Mouse (Mus musculus) intestine, embryonic 15.5 days (tissue): ENCODE results near the gene Otof. TPM values are rescaled to one million over a fixed set of nuclear protein-coding genes. Genes with fewer than 3 reads are reported as not detected.
A peak's percentile ranks its signal among the peaks of the same experiment; 100 is the strongest.

Source experiments
- ATAC-seq: fragments of 200-750 bp; cut with Nextera tagmentation; 2 replicates; pipeline ENCODE4 v1.8.0; 2017; ENCODE audit warnings: moderate TSS enrichment, moderate library complexity
- H3K27ac ChIP-seq: fragments of 300-500 bp; sonication (generic); 2 replicates; pipeline ENCODE4 v1.5.1; 2015; ENCODE audit warnings: mild to moderate bottlenecking, inconsistent platforms
- H3K27me3 ChIP-seq: fragments of 300-500 bp; sonication (generic); replicated peaks from 2 replicates; pipeline ENCODE4 v1.6.1; 2015; ENCODE audit warnings: inconsistent platforms
- H3K36me3 ChIP-seq: fragments of 300-500 bp; sonication (generic); 2 replicates; pipeline ENCODE4 v1.6.1; 2015; ENCODE audit warnings: inconsistent platforms
- H3K4me1 ChIP-seq: fragments of 300-500 bp; sonication (generic); replicated peaks from 2 replicates; pipeline ENCODE4 v1.6.1; 2015; ENCODE audit warnings: inconsistent platforms
- H3K4me2 ChIP-seq: fragments of 300-500 bp; sonication (generic); replicated peaks from 2 replicates; pipeline ENCODE4 v1.6.1; 2015; ENCODE audit warnings: mild to moderate bottlenecking, inconsistent platforms
- H3K4me3 ChIP-seq: fragments of 300-500 bp; sonication (generic); replicated peaks from 2 replicates; pipeline ENCODE4 v1.5.1; 2015; ENCODE audit warnings: inconsistent platforms
- H3K9ac ChIP-seq: fragments of 300-500 bp; sonication (generic); 2 replicates; pipeline ENCODE4 v1.6.1; 2015; ENCODE audit warnings: inconsistent platforms
- H3K9me3 ChIP-seq: fragments of 300-500 bp; sonication (generic); 2 replicates; pipeline ENCODE4 v1.6.1; 2016; ENCODE audit warnings: inconsistent platforms
- WGBS: fragments of 180-500 bp; shearing (Covaris S2); methylation state at CpG from one replicate; pipeline ENCODE4 v1.1.7; 2015; 5-methylcytosine and 5-hydroxymethylcytosine counted together
- polyA plus RNA-seq: library from polyadenylated mRNA; unstranded; fragments of >200 nt; fragmentation: Nextera tagmentation; extraction: Ambion mirVana; gene quantifications from 2 replicates; pipeline ENCODE4 v1.2.1, GENCODE M21; 2015

Otof gene
- polyA plus RNA-seq, 1 experiment from 2014 or later, result 0.84 TPM

DNA sequence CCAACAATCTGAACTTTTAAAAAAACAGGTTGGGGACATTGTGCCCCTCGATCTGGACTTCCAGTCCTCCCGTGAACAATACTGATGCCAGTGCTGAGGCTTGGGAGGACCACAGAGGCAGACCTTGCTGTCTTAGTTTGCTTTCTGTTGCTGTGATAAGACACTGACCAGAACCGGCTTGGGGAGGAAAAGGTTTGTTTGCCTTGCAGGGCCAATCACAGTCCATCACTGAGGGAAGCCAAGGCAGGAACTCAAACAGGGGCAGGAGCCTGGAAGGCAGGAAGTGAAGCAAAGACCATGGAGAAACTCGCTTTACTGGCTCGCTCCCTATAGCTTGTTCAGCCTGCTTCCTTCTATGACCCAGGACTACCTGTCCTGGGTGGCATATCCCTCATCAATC, 10.4 kb upstream of the Otof start:
- H3K27me3 ChIP-seq, result no peaks in the 10 kb centered on the region
- no peak overlapping the region for H3K9ac ChIP-seq
- no peaks in the 10 kb centered on the region for H3K36me3 ChIP-seq
- H3K9me3 ChIP-seq, result no peaks in the 10 kb centered on the region
- 45% methylated on average over 5 of the region's 5 CpGs for WGBS
- H3K4me2 ChIP-seq, result no peak overlapping the region
- no peak for ATAC-seq
- H3K4me3 ChIP-seq, result no peak overlapping the region
- H3K27ac ChIP-seq, result no peak overlapping the region
- no peaks in the 10 kb centered on the region for H3K4me1 ChIP-seq

GRCm38 (mm10) chr5:30470454-30470853, 8.7 kb upstream of the Otof start:
- peaks cover 6% of the 10 kb centered on the region; the same call in 1 of the 2 replicates for H3K4me1 ChIP-seq
- 57% methylated on average over 6 of the region's 6 CpGs for WGBS
- peaks cover 6% of the 10 kb centered on the region for H3K27me3 ChIP-seq
- no peaks in the 10 kb centered on the region for H3K9me3 ChIP-seq
- no peak for ATAC-seq
- H3K4me2 ChIP-seq, result no peak overlapping the region
- H3K36me3 ChIP-seq, result no peaks in the 10 kb centered on the region
- H3K4me3 ChIP-seq, result no peak overlapping the region
- no peak overlapping the region for H3K9ac ChIP-seq
- no peak overlapping the region for H3K27ac ChIP-seq

DNA sequence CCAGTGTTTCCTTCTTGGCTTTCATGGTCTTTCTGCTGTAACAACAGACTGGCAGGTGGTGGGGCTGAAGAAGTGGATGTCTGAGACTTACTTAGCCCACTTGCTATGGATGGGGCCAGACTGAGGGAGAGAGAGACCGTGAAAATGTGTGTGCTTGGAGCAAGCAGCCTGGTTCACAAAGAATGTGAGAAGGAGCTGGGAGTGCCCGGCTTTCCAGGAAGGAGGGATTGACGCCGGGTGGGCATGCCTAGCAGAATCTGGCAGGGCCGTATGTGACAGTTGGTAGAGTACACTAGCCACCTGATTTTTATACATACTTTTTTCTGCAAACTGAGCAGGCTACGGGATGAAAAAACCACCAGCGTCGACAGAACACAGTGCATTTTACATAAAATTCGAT, 4.6 kb upstream of the Otof start:
- Histone ChIP-seq H3K4me2 (peak overlapping the region; percentile 54), H3K4me1 (peaks cover 16% of the 10 kb centered on the region; the same call in 1 of the 2 replicates), H3K36me3 (no peaks in the 10 kb centered on the region), H3K27ac (no peak overlapping the region), H3K9ac (no peak overlapping the region), H3K27me3 (peaks cover 11% of the 10 kb centered on the region), H3K9me3 (no peaks in the 10 kb centered on the region), H3K4me3 (peak overlapping the region; percentile 19; the same call in 1 of the 2 replicates)
- no peak for ATAC-seq
- WGBS, result 36% methylated on average over 9 of the region's 9 CpGs

- no peaks in the 10 kb centered on the region for H3K36me3 ChIP-seq
- peak within 1 kb of the TSS; percentile 54 for H3K4me2 ChIP-seq
- 13% methylated on average over 21 of the region's 21 CpGs for WGBS
- ATAC-seq, result 0 out of 2 replicates have a peak, but pooled peaks have one; percentile 31
- no peaks in the 10 kb centered on the region for H3K9me3 ChIP-seq
- H3K27me3 ChIP-seq, result peaks cover 11% of the 10 kb centered on the region
- H3K27ac ChIP-seq, result no peak within 1 kb of the TSS
- H3K9ac ChIP-seq, result no peak within 1 kb of the TSS
- peak within 1 kb of the TSS; percentile 19; the same call in 1 of the 2 replicates for H3K4me3 ChIP-seq
- peaks cover 16% of the 10 kb centered on the region; the same call in 1 of the 2 replicates for H3K4me1 ChIP-seq
Observed at GRCm38 (mm10) chr5:30465861-30466260, 4.1 kb upstream of the Otof start, which contains the start of gene 1700001C02Rik. TSS of gene 1700001C02Rik (plus strand) at chr5:30466047.

DNA sequence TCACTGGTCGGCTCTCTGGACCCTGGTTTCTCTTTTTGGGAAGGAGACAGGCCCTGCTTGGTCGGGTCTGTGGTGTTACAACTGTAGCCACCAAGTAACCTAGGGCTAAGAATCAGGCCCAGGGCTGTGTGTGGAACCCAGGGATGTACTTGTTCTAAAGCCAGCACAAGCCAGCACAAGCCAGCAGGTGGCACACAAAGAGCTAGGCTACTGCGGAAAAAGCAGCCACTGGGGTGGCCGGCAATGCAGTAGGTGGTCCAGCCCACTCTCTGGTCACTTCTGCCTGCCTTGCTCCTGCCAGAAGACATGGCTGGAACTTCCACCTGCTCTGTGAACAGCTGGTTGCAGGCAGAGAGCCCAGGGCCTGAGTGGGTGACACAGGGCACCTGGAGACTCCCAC, 1.6 kb downstream of the Otof start:
- no peaks in the 10 kb centered on the region for H3K9me3 ChIP-seq
- no peak overlapping the region for H3K4me2 ChIP-seq
- ATAC-seq, result no peak
- no peaks in the 10 kb centered on the region for H3K36me3 ChIP-seq
- 0 out of 2 replicates have a peak, but pooled peaks cover 4% of the 10 kb centered on the region for H3K27me3 ChIP-seq
- H3K4me3 ChIP-seq, result no peak overlapping the region
- H3K9ac ChIP-seq, result no peak overlapping the region
- H3K4me1 ChIP-seq, result peaks cover 10% of the 10 kb centered on the region; the same call in 1 of the 2 replicates
- 49% methylated on average over 4 of the region's 4 CpGs for WGBS
- H3K27ac ChIP-seq, result no peak overlapping the region

DNA sequence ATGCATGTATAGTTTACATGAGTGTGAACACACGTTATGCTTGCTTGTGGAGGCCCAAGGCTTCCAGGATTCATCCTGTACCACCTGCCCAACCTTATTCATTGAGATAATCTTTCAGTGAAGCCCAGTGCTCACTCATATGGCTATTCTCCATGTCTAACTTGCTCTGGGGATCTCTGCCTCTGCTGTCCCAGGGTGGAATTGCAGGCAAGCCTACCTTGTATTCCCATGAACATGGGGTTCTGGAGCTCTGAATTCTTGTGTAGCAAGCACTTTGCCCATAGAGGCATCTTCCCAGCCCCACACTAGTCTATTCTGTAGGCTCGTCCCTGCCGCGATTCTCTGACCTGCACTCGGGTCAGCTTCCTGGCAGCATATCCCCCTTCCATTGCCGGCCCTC, 5.7 kb downstream of the Otof start:
- Histone ChIP-seq H3K9me3 (no peaks in the 10 kb centered on the region), H3K4me3 (no peak overlapping the region), H3K4me1 (no peaks in the 10 kb centered on the region), H3K9ac (no peak overlapping the region), H3K36me3 (no peaks in the 10 kb centered on the region), H3K27me3 (no peaks in the 10 kb centered on the region), H3K4me2 (no peak overlapping the region), H3K27ac (no peak overlapping the region)
- 40% methylated on average over 6 of the region's 6 CpGs for WGBS
- ATAC-seq, result no peak

GRCm38 (mm10) chr5:30444327-30444895, 17.3 kb downstream of the Otof start:
- Histone ChIP-seq H3K4me2 (no peak overlapping the region), H3K9me3 (no peaks in the 10 kb centered on the region), H3K4me1 (no peaks in the 10 kb centered on the region), H3K27ac (no peak overlapping the region), H3K4me3 (no peak overlapping the region), H3K27me3 (no peaks in the 10 kb centered on the region), H3K9ac (no peak overlapping the region), H3K36me3 (no peaks in the 10 kb centered on the region)
- 74% methylated on average over 13 of the region's 13 CpGs for WGBS
- no peak for ATAC-seq

GRCm38 (mm10) chr5:30442196-30442595, 19.5 kb downstream of the Otof start:
- Histone ChIP-seq H3K4me1 (no peaks in the 10 kb centered on the region), H3K9me3 (no peaks in the 10 kb centered on the region), H3K27ac (no peak overlapping the region), H3K27me3 (no peaks in the 10 kb centered on the region), H3K4me2 (no peak overlapping the region), H3K9ac (no peak overlapping the region), H3K36me3 (no peaks in the 10 kb centered on the region), H3K4me3 (no peak overlapping the region)
- 68% methylated on average over 5 of the region's 5 CpGs for WGBS
- ATAC-seq, result no peak

DNA sequence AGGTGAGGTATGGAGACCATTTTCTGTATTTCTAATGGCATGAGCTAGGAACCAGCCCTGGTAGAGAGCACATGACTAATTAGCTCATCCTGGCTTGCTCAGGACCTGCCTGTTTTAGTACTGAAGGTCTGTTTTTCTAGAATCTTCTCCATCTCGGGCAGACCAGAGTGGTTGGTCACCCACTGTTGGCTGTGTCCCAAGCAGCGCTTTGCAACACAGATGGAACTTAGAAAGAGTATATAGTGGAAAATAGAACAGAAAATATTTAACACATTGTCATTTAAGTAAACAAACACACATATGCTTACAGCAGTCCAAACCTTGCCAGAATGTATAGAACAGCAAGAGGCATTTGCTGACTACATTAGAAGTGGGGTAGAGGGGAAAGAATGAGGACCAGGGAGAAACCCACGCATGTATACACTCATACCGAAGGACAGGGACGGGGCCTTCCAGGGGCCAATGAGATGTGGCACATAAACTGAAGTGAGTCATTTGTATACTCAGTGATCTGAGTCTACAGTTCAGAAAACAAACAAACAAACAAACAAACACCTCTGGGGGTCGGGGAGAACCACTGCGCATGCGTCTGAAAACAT, 21.3 kb downstream of the Otof start:
- Histone ChIP-seq H3K9me3 (no peaks in the 10 kb centered on the region), H3K4me2 (no peak overlapping the region), H3K36me3 (no peaks in the 10 kb centered on the region), H3K9ac (no peak overlapping the region), H3K4me1 (no peaks in the 10 kb centered on the region), H3K27me3 (no peaks in the 10 kb centered on the region), H3K4me3 (no peak overlapping the region), H3K27ac (no peak overlapping the region)
- ATAC-seq, result no peak
- 79% methylated on average over 8 of the region's 8 CpGs for WGBS

GRCm38 (mm10) chr5:30438931-30439330, 22.8 kb downstream of the Otof start:
- ATAC-seq, result no peak
- H3K36me3 ChIP-seq, result no peaks in the 10 kb centered on the region

GRCm38 (mm10) chr5:30427406-30427805, 34.3 kb downstream of the Otof start:
- Histone ChIP-seq H3K9me3 (no peaks in the 10 kb centered on the region), H3K9ac (no peak overlapping the region), H3K27ac (no peak overlapping the region), H3K4me1 (0 out of 2 replicates have a peak, but pooled peaks cover 4% of the 10 kb centered on the region), H3K27me3 (no peaks in the 10 kb centered on the region), H3K4me2 (no peak overlapping the region), H3K4me3 (no peak overlapping the region), H3K36me3 (no peaks in the 10 kb centered on the region)
- 87% methylated on average over 6 of the region's 6 CpGs for WGBS
- no peak for ATAC-seq

More at GRCm38 (mm10) chr5:30438931-30439330, 22.8 kb downstream of the Otof start:
- Histone ChIP-seq H3K27me3 (no peaks in the 10 kb centered on the region), H3K9me3 (no peaks in the 10 kb centered on the region), H3K4me3 (no peak overlapping the region), H3K27ac (no peak overlapping the region), H3K4me1 (peaks cover under 1% of the 10 kb centered on the region; the same call in 1 of the 2 replicates), H3K9ac (no peak overlapping the region), H3K4me2 (no peak overlapping the region)
- 55% methylated on average over 2 of the region's 2 CpGs for WGBS

- Histone ChIP-seq H3K9me3 (no peaks in the 10 kb centered on the region), H3K27me3 (no peaks in the 10 kb centered on the region), H3K4me3 (no peak overlapping the region), H3K9ac (no peak overlapping the region), H3K4me2 (no peak overlapping the region), H3K4me1 (0 out of 2 replicates have a peak, but pooled peaks cover 4% of the 10 kb centered on the region), H3K36me3 (no peaks in the 10 kb centered on the region), H3K27ac (no peak overlapping the region)
- 21% methylated on average over 8 of the region's 8 CpGs for WGBS
- peak; percentile 61 for ATAC-seq
Observed at GRCm38 (mm10) chr5:30423572-30424244, 38.0 kb downstream of the Otof start.
